Mouse (Mus musculus): ENCODE results near the gene Cyp11a1.

DNA sequence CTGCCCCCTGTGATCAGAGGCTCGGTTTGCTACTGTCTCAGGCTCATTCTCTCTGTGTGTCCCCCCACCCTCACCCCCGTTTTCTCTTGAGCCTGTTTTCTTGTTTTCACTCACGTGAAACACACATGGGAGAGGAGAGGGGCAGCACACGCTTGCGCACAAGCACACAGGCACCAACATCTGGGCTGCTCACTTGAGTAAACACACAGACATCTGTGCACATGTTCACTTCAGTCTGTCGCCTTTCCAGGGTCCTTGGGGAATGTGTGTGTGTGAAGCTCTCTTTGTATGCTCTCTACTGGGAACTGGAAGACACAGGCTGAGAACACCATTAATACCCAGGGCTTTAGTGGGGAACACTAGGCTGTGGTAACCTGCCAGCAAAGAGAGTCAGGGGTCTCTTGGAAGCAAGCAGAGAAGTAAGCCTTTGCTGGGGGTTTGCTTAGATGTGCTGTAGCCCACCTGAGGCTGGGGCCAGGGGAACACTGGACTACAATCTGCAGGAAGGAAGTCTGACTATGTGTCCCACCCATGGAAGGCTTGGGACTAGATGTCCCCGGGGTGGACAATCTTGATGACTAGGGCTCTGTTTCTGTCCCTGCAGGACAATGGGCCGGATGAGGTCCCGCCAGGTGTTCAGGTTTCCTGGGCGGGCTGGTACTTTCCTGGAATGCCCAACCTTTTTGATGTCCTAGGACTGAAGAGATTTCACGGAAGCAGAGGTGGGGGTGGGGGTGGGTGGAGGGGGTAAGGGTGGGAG is 36.3 kb upstream of the Cyp11a1 start:
- TF ChIP-seq CTCF (IDR thresholded peaks at IDR 0.05; ENCODE audit: extremely low read depth, insufficient read length, insufficient replicate concordance, low read depth, low read length) (no peak), POLR2A (IDR thresholded peaks at IDR 0.05; ENCODE audit: low read depth, low read length) (no peak)
